Mouse (Mus musculus): ENCODE measurements at regions not wholly inside any gene's neighbourhood (a gene's known extent, or its start where the extent isn't known, plus 50 kb on each side); places are given as distances from the start of the nearest gene placed in this dataset.

GRCm38 (mm10) chr1:64298188-64298587 lies 176.1 kb upstream of the Klf7 start:
- DNase-seq (ENCODE audit: low read depth in 3 of 3, low spot score in 3 of 3) (no peak), ATAC-seq (ENCODE audit: insufficient read depth) (no peak)
- Histone ChIP-seq H3K27me3 (ENCODE audit: control insufficient read depth, insufficient read depth, low read length) (no peaks in the 10 kb centered on the region), H3K4me3 (ENCODE audit: insufficient read depth in 1 of 2, low read depth in 2 of 2, low read length in 2 of 2) (no peak overlapping the region), H3K27ac (no peak overlapping the region), H3K9ac (replicated peaks) (no peak overlapping the region), H3K36me3 (replicated peaks; ENCODE audit: control insufficient read depth, insufficient read depth, low read depth) (no peaks in the 10 kb centered on the region), H3K4me1 (replicated peaks; ENCODE audit: control insufficient read depth in 2 of 2, insufficient read depth in 2 of 2, low read length in 1 of 2) (peaks cover 0 to 11% of the 10 kb centered on the region in 2 experiments; a peak in 2 of 4 replicates), H3K9me3 (ENCODE audit: control insufficient read depth, low read length) (no peaks in the 10 kb centered on the region), H3K4me2 (ENCODE audit: low read depth) (no peak overlapping the region)
- WGBS (ENCODE audit: insufficient replicate concordance): 71% methylated on average over 14 of the region's 14 CpGs
- no peak for TF ChIP-seq CTCF (IDR thresholded peaks at IDR 0.05; ENCODE audit: low read depth)
- TF ChIP-seq EP300 (IDR thresholded peaks at IDR 0.05; ENCODE audit: low read depth): no peak

- H3K4me2 ChIP-seq (ENCODE audit: low read depth): no peak overlapping the region
- H3K9ac ChIP-seq (replicated peaks): no peak overlapping the region
- DNase-seq (ENCODE audit: low read depth in 3 of 3, low spot score in 3 of 3) (no peak), ATAC-seq (ENCODE audit: insufficient read depth) (no peak)
- no peak overlapping the region for H3K4me3 ChIP-seq (ENCODE audit: insufficient read depth in 1 of 2, low read depth in 2 of 2, low read length in 2 of 2)
- no peak for TF ChIP-seq CTCF (IDR thresholded peaks at IDR 0.05; ENCODE audit: low read depth)
- TF ChIP-seq EP300 (IDR thresholded peaks at IDR 0.05; ENCODE audit: low read depth): no peak
- no peaks in the 10 kb centered on the region for H3K9me3 ChIP-seq (ENCODE audit: control insufficient read depth, low read length)
- no peaks in the 10 kb centered on the region for H3K27me3 ChIP-seq (ENCODE audit: control insufficient read depth, insufficient read depth, low read length)
- peaks cover 0 to 8% of the 10 kb centered on the region in 2 experiments; a peak in 1 of 4 replicates for H3K4me1 ChIP-seq (replicated peaks; ENCODE audit: control insufficient read depth in 2 of 2, insufficient read depth in 2 of 2, low read length in 1 of 2)
- 58% methylated on average over 5 of the region's 5 CpGs for WGBS (ENCODE audit: insufficient replicate concordance)
- H3K27ac ChIP-seq: no peak overlapping the region
- H3K36me3 ChIP-seq (replicated peaks; ENCODE audit: control insufficient read depth, insufficient read depth, low read depth): no peaks in the 10 kb centered on the region
Observed at GRCm38 (mm10) chr1:64297343-64297742, 175.3 kb upstream of the Klf7 start.

DNA sequence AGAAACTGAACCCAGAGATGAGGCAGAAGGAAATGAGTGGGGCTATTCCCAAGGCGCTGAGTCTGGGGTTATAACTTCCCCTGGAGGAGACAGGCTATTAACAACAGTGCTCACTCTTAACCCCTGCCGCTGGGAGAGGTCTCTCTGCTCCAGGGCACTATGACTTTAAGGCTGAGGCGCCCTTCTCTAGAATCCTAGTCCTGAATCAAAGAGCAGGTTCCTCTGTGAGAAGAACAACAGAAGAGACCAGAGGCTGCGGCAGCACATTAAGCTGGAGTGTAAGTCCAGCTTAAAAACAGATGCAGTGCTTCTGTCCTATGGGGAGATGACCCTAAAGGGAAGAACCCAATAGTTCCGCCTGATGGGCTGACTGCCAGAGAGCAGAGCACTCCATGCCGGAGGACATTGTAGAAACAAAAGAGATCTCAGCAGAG lies 173.4 kb upstream of the Klf7 start:
- WGBS (ENCODE audit: insufficient replicate concordance): 30% methylated on average over 6 of the region's 6 CpGs
- Histone ChIP-seq H3K27ac (no peak overlapping the region), H3K4me3 (ENCODE audit: insufficient read depth in 1 of 2, low read depth in 2 of 2, low read length in 2 of 2) (no peak overlapping the region), H3K9ac (replicated peaks) (no peak overlapping the region), H3K9me3 (ENCODE audit: control insufficient read depth, low read length) (no peaks in the 10 kb centered on the region), H3K4me1 (replicated peaks; ENCODE audit: control insufficient read depth in 2 of 2, insufficient read depth in 2 of 2, low read length in 1 of 2) (peaks cover 0 to 7% of the 10 kb centered on the region in 2 experiments; a peak in 1 of 4 replicates), H3K4me2 (ENCODE audit: low read depth) (no peak overlapping the region), H3K36me3 (replicated peaks; ENCODE audit: control insufficient read depth, insufficient read depth, low read depth) (no peaks in the 10 kb centered on the region), H3K27me3 (ENCODE audit: control insufficient read depth, insufficient read depth, low read length) (no peaks in the 10 kb centered on the region)
- no peak for DNase-seq (ENCODE audit: low read depth in 3 of 3, low spot score in 3 of 3)
- TF ChIP-seq EP300 (IDR thresholded peaks at IDR 0.05; ENCODE audit: low read depth) (no peak), CTCF (IDR thresholded peaks at IDR 0.05; ENCODE audit: low read depth) (no peak)
- no peak for ATAC-seq (ENCODE audit: insufficient read depth)

DNA sequence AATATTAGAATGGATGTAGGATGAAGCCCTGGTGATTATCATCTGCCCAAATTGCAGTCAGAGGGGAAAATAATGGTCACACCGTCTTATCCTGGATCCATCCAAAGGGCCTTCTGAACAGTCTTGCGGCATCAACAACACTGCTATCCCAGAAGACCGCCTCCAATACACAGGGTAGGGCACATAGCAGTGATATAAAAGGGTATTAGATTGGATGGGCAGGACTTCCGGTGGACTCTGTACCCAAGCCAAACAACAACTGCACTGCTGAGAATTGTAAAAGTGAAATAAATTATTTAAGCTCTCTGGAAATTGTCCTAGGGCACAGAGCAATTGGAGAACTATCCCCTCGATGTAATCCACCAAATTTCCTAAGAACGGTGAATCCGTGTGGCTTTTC lies 173.0 kb upstream of the Klf7 start:
- ATAC-seq (ENCODE audit: insufficient read depth): no peak
- TF ChIP-seq CTCF (IDR thresholded peaks at IDR 0.05; ENCODE audit: low read depth) (no peak), EP300 (IDR thresholded peaks at IDR 0.05; ENCODE audit: low read depth) (no peak)
- H3K4me2 ChIP-seq (ENCODE audit: low read depth): no peak overlapping the region
- no peak overlapping the region for H3K4me3 ChIP-seq (ENCODE audit: insufficient read depth in 1 of 2, low read depth in 2 of 2, low read length in 2 of 2)
- 47% methylated on average over 7 of the region's 7 CpGs for WGBS (ENCODE audit: insufficient replicate concordance)
- H3K4me1 ChIP-seq (replicated peaks; ENCODE audit: control insufficient read depth in 2 of 2, insufficient read depth in 2 of 2, low read length in 1 of 2): peaks cover 0 to 7% of the 10 kb centered on the region in 2 experiments; a peak in 1 of 4 replicates
- H3K9me3 ChIP-seq (ENCODE audit: control insufficient read depth, low read length): no peaks in the 10 kb centered on the region
- no peaks in the 10 kb centered on the region for H3K27me3 ChIP-seq (ENCODE audit: control insufficient read depth, insufficient read depth, low read length)
- no peaks in the 10 kb centered on the region for H3K36me3 ChIP-seq (replicated peaks; ENCODE audit: control insufficient read depth, insufficient read depth, low read depth)
- DNase-seq (ENCODE audit: low read depth in 3 of 3, low spot score in 3 of 3): no peak
- no peak overlapping the region for H3K27ac ChIP-seq
- no peak overlapping the region for H3K9ac ChIP-seq (replicated peaks)

DNA sequence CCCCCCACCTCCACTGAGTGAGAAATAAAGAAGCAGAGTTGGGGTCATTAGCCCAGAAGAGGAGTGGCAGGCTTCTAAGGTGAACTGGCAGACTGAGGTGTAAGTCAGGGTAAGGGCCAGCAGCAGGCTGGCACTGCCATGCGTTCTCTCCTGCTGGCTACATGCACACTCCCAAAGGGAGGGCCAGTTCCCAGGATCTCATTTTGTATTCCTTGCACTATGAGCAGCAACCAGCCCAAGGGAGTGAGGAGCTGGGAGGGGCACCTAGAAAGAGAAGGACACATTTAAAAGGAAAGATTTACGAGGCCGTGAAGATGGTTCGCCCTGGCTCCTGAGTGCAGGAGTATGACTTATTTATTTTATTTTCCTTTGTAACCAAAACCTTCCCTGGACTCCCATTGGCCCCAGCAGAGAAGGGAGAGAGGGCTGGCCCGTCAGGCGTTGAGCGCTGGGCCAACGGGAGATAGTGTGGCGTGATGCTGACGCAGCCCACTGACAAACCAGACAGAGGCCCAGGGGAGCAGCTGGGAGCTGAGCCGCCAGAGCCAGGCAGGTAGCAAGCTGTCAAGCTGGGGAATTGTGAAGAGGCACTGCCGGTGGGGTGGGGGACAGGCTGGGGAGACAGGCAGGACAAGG lies 166.8 kb upstream of the Klf7 start:
- WGBS (ENCODE audit: insufficient replicate concordance): 58% methylated on average over 12 of the region's 12 CpGs
- Histone ChIP-seq H3K36me3 (replicated peaks; ENCODE audit: control insufficient read depth, insufficient read depth, low read depth) (no peaks in the 10 kb centered on the region), H3K4me2 (ENCODE audit: low read depth) (no peak overlapping the region), H3K27me3 (ENCODE audit: control insufficient read depth, insufficient read depth, low read length) (no peaks in the 10 kb centered on the region), H3K27ac (no peak overlapping the region), H3K4me3 (ENCODE audit: insufficient read depth in 1 of 2, low read depth in 2 of 2, low read length in 2 of 2) (no peak overlapping the region), H3K9me3 (ENCODE audit: control insufficient read depth, low read length) (no peaks in the 10 kb centered on the region), H3K9ac (replicated peaks) (no peak overlapping the region), H3K4me1 (replicated peaks; ENCODE audit: control insufficient read depth in 2 of 2, insufficient read depth in 2 of 2, low read length in 1 of 2) (no peaks in the 10 kb centered on the region; a peak in 1 of 4 replicates)
- no peak for ATAC-seq (ENCODE audit: insufficient read depth)
- DNase-seq (ENCODE audit: low read depth in 3 of 3, low spot score in 3 of 3): no peak
- TF ChIP-seq EP300 (IDR thresholded peaks at IDR 0.05; ENCODE audit: low read depth) (no peak), CTCF (IDR thresholded peaks at IDR 0.05; ENCODE audit: low read depth) (no peak)
